Mouse (Mus musculus) kidney, adult 2 months (tissue): ENCODE measurements around the gene Caln1. TPM values are rescaled to one million over a fixed set of nuclear protein-coding genes. Genes with fewer than 3 reads are reported as not detected.

Experiments used
- DNase-seq: peaks from one replicate; pipeline ENCODE4 v3.0.0; 2021
- H3K27ac ChIP-seq: fragments of 200-500 bp; 2 replicates; pipeline ENCODE4 v1.5.1; 2012; ENCODE audit warnings: low read depth, low read length, control low read depth, inconsistent platforms; ENCODE audit not compliant: insufficient read depth
- H3K27me3 ChIP-seq: fragments of 200-500 bp; replicated peaks from 2 replicates; pipeline ENCODE4 v1.6.1; 2012; ENCODE audit warnings: mild to moderate bottlenecking, moderate library complexity, low read length, inconsistent platforms; ENCODE audit not compliant: control insufficient read depth, insufficient read depth
- H3K36me3 ChIP-seq: fragments of 200-500 bp; 2 replicates; pipeline ENCODE4 v1.6.1; 2012; ENCODE audit warnings: mild to moderate bottlenecking, moderate library complexity, low read length, inconsistent platforms; ENCODE audit not compliant: control insufficient read depth, insufficient read depth
- H3K4me1 ChIP-seq: fragments of 200-500 bp; 2 replicates; pipeline ENCODE4 v1.6.1; 2011; ENCODE audit warnings: low read length; ENCODE audit not compliant: control insufficient read depth, insufficient read depth
- H3K4me3 ChIP-seq: fragments of 200-500 bp; 2 replicates; pipeline ENCODE4 v1.5.1; 2011; ENCODE audit warnings: mild to moderate bottlenecking, low read depth, low read length, control low read depth; ENCODE audit not compliant: insufficient read depth
- CTCF ChIP-seq: fragments of 200-500 bp; conservative IDR thresholded peaks from 2 replicates; pipeline ENCODE4 v1.5.1; 2011; ENCODE audit warnings: low read depth, mild to moderate bottlenecking, control low read depth, low read length, moderate library complexity, mixed read lengths; ENCODE audit not compliant: insufficient read depth, insufficient read length
- POLR2A ChIP-seq: fragments of 200-500 bp; IDR thresholded peaks from one replicate; pipeline ENCODE4 v1.6.1; 2011; ENCODE audit warnings: low read depth, low read length, control low read depth
- WGBS: fragments of 180-500 bp; shearing (Covaris S2); methylation state at CpG from one replicate; pipeline ENCODE4 v1.1.7; 2018; 5-methylcytosine and 5-hydroxymethylcytosine counted together
- polyA plus RNA-seq: library from polyadenylated mRNA; depleted of rRNA; stranded (reverse); fragments of >200 nt; gene quantifications from 2 replicates; pipeline ENCODE4 v1.2.3, GENCODE M21; 2012

Gene Caln1
- polyA plus RNA-seq, 1 experiment = 0.02 TPM

- 71% methylated on average over 3 of the region's 3 CpGs for WGBS
- Histone ChIP-seq H3K4me3 (no peak overlapping the region), H3K27me3 (no peaks in the 10 kb centered on the region), H3K36me3 (no peaks in the 10 kb centered on the region), H3K4me1 (no peaks in the 10 kb centered on the region), H3K27ac (no peak overlapping the region)
- TF ChIP-seq POLR2A = no peak
- no peak for TF ChIP-seq CTCF
- DNase-seq = no peak
These were observed 423.6 kb downstream of the Caln1 start for GRCm38 (mm10) chr5:130792755-130793452.

DNA sequence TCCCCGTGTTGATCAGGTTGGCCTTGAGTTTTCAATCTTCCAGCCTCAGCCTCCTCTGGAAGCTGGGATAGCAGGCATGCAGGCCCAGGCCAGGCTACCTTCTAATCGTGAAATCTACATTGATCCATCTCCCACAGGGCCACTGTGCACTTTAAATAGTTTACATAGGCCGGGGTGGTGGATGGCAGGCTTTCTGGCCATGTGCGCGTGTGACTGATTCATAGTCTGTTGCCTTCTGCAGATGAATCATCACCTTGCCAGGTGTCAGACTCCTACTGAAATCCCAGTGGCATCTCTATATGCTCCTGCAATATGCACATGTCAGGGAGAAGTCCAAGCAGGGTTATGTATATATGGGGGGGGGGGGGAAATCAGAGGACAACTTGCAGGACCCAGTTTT, 428.5 kb downstream of the Caln1 start:
- Histone ChIP-seq H3K4me3 (no peak overlapping the region), H3K27me3 (no peaks in the 10 kb centered on the region), H3K27ac (no peak overlapping the region), H3K36me3 (no peaks in the 10 kb centered on the region), H3K4me1 (no peaks in the 10 kb centered on the region)
- no peak for TF ChIP-seq POLR2A
- TF ChIP-seq CTCF = no peak
- 79% methylated on average over 5 of the region's 5 CpGs for WGBS
- DNase-seq = no peak

- TF ChIP-seq POLR2A (no peak), CTCF (no peak)
- H3K4me1 ChIP-seq = no peaks in the 10 kb centered on the region
- H3K36me3 ChIP-seq = no peaks in the 10 kb centered on the region
- H3K4me3 ChIP-seq = no peak overlapping the region
- H3K27me3 ChIP-seq = no peaks in the 10 kb centered on the region
- WGBS = 44% methylated on average over 6 of the region's 6 CpGs
- no peak overlapping the region for H3K27ac ChIP-seq
- DNase-seq = no peak
These were observed 441.1 kb downstream of the Caln1 start for GRCm38 (mm10) chr5:130810314-130810713.

GRCm38 (mm10) chr5:130810846-130811245, 441.6 kb downstream of the Caln1 start:
- WGBS = 46% methylated on average over 1 of the region's 1 CpGs
- no peak for DNase-seq
- TF ChIP-seq POLR2A (no peak), CTCF (no peak)
- H3K27me3 ChIP-seq = no peaks in the 10 kb centered on the region
- H3K4me3 ChIP-seq = no peak overlapping the region
- H3K27ac ChIP-seq = no peak overlapping the region
- H3K4me1 ChIP-seq = no peaks in the 10 kb centered on the region
- H3K36me3 ChIP-seq = no peaks in the 10 kb centered on the region

DNA sequence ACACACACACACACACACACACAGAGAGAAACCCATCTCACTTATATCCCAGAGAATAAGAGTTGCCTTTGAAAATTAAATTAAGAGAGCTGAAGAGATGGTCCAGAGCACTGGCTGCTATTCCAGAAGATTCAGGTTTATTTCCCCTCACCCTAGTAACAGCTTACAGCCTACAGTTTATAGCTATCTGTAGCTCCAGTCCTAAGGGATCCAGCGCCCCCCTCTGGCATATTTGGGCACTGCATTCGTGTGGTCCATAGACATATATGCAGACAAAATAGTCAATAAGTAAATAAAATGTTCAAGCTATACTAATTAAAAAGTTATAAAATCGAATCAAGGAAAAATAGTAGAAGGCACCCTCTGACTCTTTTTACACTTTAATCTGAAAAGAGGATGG, 442.0 kb downstream of the Caln1 start:
- H3K4me1 ChIP-seq = no peaks in the 10 kb centered on the region
- H3K27ac ChIP-seq = no peak overlapping the region
- peak; percentile 48 for TF ChIP-seq CTCF
- no peak for TF ChIP-seq POLR2A
- peak; percentile 11 for DNase-seq
- H3K27me3 ChIP-seq = no peaks in the 10 kb centered on the region
- WGBS = 29% methylated on average over 3 of the region's 3 CpGs
- no peak overlapping the region for H3K4me3 ChIP-seq
- no peaks in the 10 kb centered on the region for H3K36me3 ChIP-seq

DNA sequence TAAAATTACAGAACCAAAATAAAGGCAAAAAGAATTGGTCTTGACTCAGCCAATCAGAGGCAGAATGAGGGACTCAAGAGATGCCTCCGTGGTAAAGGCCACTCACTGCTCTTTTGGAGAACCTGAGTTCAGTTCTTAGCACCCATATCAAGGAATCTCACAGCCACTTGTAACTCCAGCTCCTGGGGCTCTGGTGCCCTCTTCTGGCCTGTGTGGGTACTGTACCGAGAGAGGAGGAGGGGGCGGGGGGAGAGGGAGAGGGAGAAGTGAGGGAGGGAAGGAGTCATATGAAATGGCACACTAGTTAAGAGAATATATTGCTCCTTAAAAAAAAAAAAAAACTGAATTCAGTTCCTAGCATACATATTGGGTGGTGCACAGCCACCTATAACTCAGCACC, 442.7 kb downstream of the Caln1 start:
- Histone ChIP-seq H3K36me3 (no peaks in the 10 kb centered on the region), H3K27me3 (no peaks in the 10 kb centered on the region), H3K27ac (no peak overlapping the region), H3K4me3 (no peak overlapping the region), H3K4me1 (no peaks in the 10 kb centered on the region)
- 87% methylated on average over 3 of the region's 3 CpGs for WGBS
- DNase-seq = no peak
- TF ChIP-seq CTCF = 0 out of 2 replicates have a peak, but pooled peaks have one; percentile 14
- TF ChIP-seq POLR2A = no peak

DNA sequence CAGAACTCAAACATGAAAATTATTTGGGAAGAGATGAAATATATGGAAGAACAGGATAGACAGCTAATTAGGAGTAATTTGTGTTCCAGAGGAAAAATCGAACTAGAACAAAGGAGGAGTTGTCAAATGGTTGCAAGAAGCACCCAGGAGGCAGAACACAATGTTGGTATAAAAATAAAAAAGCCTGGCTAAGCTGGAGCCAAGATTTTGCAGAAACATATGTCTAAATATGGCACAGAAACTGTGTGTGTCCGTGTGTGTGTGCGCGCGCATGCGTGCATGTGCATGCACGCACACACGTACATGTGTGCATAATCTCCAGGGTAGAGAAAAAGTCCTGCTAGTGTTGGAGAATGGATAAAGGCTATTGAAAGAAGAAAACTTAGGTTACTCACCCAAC, 443.3 kb downstream of the Caln1 start:
- no peaks in the 10 kb centered on the region for H3K36me3 ChIP-seq
- H3K4me1 ChIP-seq = no peaks in the 10 kb centered on the region
- H3K27ac ChIP-seq = no peak overlapping the region
- 91% methylated on average over 8 of the region's 8 CpGs for WGBS
- DNase-seq = no peak
- TF ChIP-seq CTCF (no peak), POLR2A (no peak)
- no peak overlapping the region for H3K4me3 ChIP-seq
- no peaks in the 10 kb centered on the region for H3K27me3 ChIP-seq
